Mouse (Mus musculus) lung, adult 2 months (tissue): ENCODE measurements around the gene Atxn2l.

Experiments
- CTCF ChIP-seq: fragments of 200-500 bp; IDR thresholded peaks from 2 replicates; pipeline ENCODE4 v1.5.1; 2011; ENCODE audit warnings: mild to moderate bottlenecking, low read length, control low read depth; ENCODE audit not compliant: insufficient read depth
- POLR2A ChIP-seq: fragments of 200-500 bp; IDR thresholded peaks from 2 replicates; pipeline ENCODE4 v1.6.1; 2011; ENCODE audit warnings: low read depth, mild to moderate bottlenecking, control low read depth, low read length, borderline replicate concordance; ENCODE audit errors: extremely low read depth

DNA sequence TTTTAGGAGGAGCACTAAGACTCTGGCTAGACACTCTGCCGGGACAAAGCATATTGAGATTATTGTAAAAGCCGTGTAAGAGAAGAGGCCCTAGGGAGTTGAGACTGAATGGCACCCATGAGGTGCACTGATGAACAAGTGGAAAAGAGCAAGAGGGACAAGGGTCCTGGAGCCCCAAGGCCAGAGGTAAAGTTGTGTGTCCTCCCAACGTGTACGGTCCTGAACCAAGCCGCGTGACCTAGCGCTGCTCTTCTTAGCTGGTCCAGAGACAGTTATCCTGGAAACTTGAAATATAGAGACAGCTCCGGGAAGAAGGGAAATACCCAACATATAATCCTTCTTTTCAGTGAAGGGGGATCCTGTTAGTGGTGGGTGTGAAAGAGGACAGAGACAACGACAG, 33.2 kb upstream of the Atxn2l start:
- TF ChIP-seq CTCF (no peak), POLR2A (no peak)
